Mouse (Mus musculus): ENCODE measurements around the gene Atp6v1e1. TPM values are rescaled to one million over a fixed set of nuclear protein-coding genes. Genes with fewer than 3 reads are reported as not detected.
A peak's percentile ranks its signal among the peaks of the same experiment; 100 is the strongest.

The Atp6v1e1 gene
- polyA plus RNA-seq, 1 experiment from 2014 or later = 326 TPM

GRCm38 (mm10) chr6:120836389-120837151 lies 14.0 kb upstream of the Atp6v1e1 start:
- H3K27ac ChIP-seq (replicated peaks) = peak overlapping the region; percentile 97
- ATAC-seq (ENCODE audit: low FRiP score) = peak; percentile 84
- peak overlapping the region; percentile 77 for H3K4me2 ChIP-seq
- no peaks in the 10 kb centered on the region for H3K9me3 ChIP-seq (replicated peaks)
- WGBS = 5% methylated on average over 37 of the region's 37 CpGs
- H3K9ac ChIP-seq (replicated peaks) = peak overlapping the region; percentile 98
- H3K27me3 ChIP-seq (replicated peaks) = no peaks in the 10 kb centered on the region
- peaks cover 19% of the 10 kb centered on the region for H3K4me1 ChIP-seq
- 0 out of 2 replicates have a peak, but pooled peaks cover 6% of the 10 kb centered on the region for H3K36me3 ChIP-seq
- peak overlapping the region; percentile 86 for H3K4me3 ChIP-seq (replicated peaks)

- Histone ChIP-seq H3K4me1 (peaks cover 19% of the 10 kb centered on the region), H3K4me2 (peak within 1 kb of the TSS; percentile 77), H3K4me3 (replicated peaks) (peak within 1 kb of the TSS; percentile 86), H3K36me3 (0 out of 2 replicates have a peak, but pooled peaks cover 6% of the 10 kb centered on the region), H3K9me3 (replicated peaks) (no peaks in the 10 kb centered on the region), H3K27me3 (replicated peaks) (no peaks in the 10 kb centered on the region), H3K27ac (replicated peaks) (peak within 1 kb of the TSS; percentile 97), H3K9ac (replicated peaks) (peak within 1 kb of the TSS; percentile 98)
- ATAC-seq (ENCODE audit: low FRiP score) = peak; percentile 96
- WGBS = 3% methylated on average over 40 of the region's 40 CpGs
Observed at GRCm38 (mm10) chr6:120835474-120836374, 13.1 kb upstream of the Atp6v1e1 start, which contains the start of gene Bcl2l13. Gene Bcl2l13 (plus strand): TSS chr6:120836212.

- Histone ChIP-seq H3K36me3 (0 out of 2 replicates have a peak, but pooled peaks cover under 1% of the 10 kb centered on the region), H3K4me2 (no peak overlapping the region), H3K9me3 (replicated peaks) (no peaks in the 10 kb centered on the region), H3K9ac (replicated peaks) (no peak overlapping the region), H3K4me1 (peaks cover 19% of the 10 kb centered on the region), H3K27ac (replicated peaks) (no peak overlapping the region), H3K27me3 (replicated peaks) (no peaks in the 10 kb centered on the region), H3K4me3 (replicated peaks) (no peak overlapping the region)
- no peak for ATAC-seq (ENCODE audit: low FRiP score)
- WGBS = 90% methylated on average over 4 of the region's 4 CpGs
Observed at GRCm38 (mm10) chr6:120834766-120835321, 12.3 kb upstream of the Atp6v1e1 start.

- WGBS = 84% methylated on average over 4 of the region's 4 CpGs
- 0 out of 2 replicates have a peak, but pooled peaks cover 4% of the 10 kb centered on the region for H3K27me3 ChIP-seq (replicated peaks)
- no peak overlapping the region for H3K4me2 ChIP-seq
- no peak overlapping the region for H3K27ac ChIP-seq (replicated peaks)
- no peaks in the 10 kb centered on the region for H3K9me3 ChIP-seq (replicated peaks)
- H3K9ac ChIP-seq (replicated peaks) = no peak overlapping the region
- peaks cover 9% of the 10 kb centered on the region for H3K4me1 ChIP-seq
- ATAC-seq (ENCODE audit: low FRiP score) = no peak
- no peak overlapping the region for H3K4me3 ChIP-seq (replicated peaks)
- H3K36me3 ChIP-seq = no peaks in the 10 kb centered on the region
Observed at GRCm38 (mm10) chr6:120832097-120832496, 9.5 kb upstream of the Atp6v1e1 start.

- Histone ChIP-seq H3K9ac (replicated peaks) (no peak overlapping the region), H3K4me1 (0 out of 2 replicates have a peak, but pooled peaks cover 4% of the 10 kb centered on the region), H3K9me3 (replicated peaks) (no peaks in the 10 kb centered on the region), H3K36me3 (no peaks in the 10 kb centered on the region), H3K27ac (replicated peaks) (no peak overlapping the region), H3K27me3 (replicated peaks) (0 out of 2 replicates have a peak, but pooled peaks cover 4% of the 10 kb centered on the region), H3K4me2 (no peak overlapping the region), H3K4me3 (replicated peaks) (no peak overlapping the region)
- 68% methylated on average over 4 of the region's 4 CpGs for WGBS
- no peak for ATAC-seq (ENCODE audit: low FRiP score)
Observed at GRCm38 (mm10) chr6:120830866-120831608, 8.4 kb upstream of the Atp6v1e1 start.

- 0 out of 2 replicates have a peak, but pooled peaks cover 4% of the 10 kb centered on the region for H3K27me3 ChIP-seq (replicated peaks)
- H3K4me3 ChIP-seq (replicated peaks) = no peak overlapping the region
- H3K36me3 ChIP-seq = no peaks in the 10 kb centered on the region
- no peak overlapping the region for H3K4me2 ChIP-seq
- H3K9me3 ChIP-seq (replicated peaks) = no peaks in the 10 kb centered on the region
- no peak overlapping the region for H3K27ac ChIP-seq (replicated peaks)
- ATAC-seq (ENCODE audit: low FRiP score) = no peak
- H3K9ac ChIP-seq (replicated peaks) = no peak overlapping the region
- WGBS = 64% methylated on average over 1 of the region's 1 CpGs
- no peaks in the 10 kb centered on the region for H3K4me1 ChIP-seq
Observed at GRCm38 (mm10) chr6:120830056-120830455, 7.5 kb upstream of the Atp6v1e1 start.

- Histone ChIP-seq H3K4me3 (replicated peaks) (peak overlapping the region; percentile 98), H3K27me3 (replicated peaks) (0 out of 2 replicates have a peak, but pooled peaks cover 4% of the 10 kb centered on the region), H3K4me1 (peaks cover 31% of the 10 kb centered on the region), H3K9ac (replicated peaks) (no peak overlapping the region), H3K36me3 (peaks cover 10% of the 10 kb centered on the region), H3K9me3 (replicated peaks) (no peaks in the 10 kb centered on the region), H3K27ac (replicated peaks) (peak overlapping the region; percentile 72), H3K4me2 (peak overlapping the region; percentile 51)
- 63% methylated on average over 10 of the region's 10 CpGs for WGBS
- peak; percentile 42; the same call in 1 of the 2 replicates for ATAC-seq (ENCODE audit: low FRiP score)
Observed at GRCm38 (mm10) chr6:120822937-120823614, 483 bp upstream of the Atp6v1e1 start.

GRCm38 (mm10) chr6:120821715-120822114 lies 878 bp downstream of the Atp6v1e1 start:
- ATAC-seq (ENCODE audit: low FRiP score) = no peak
- Histone ChIP-seq H3K36me3 (peaks cover 20% of the 10 kb centered on the region), H3K27ac (replicated peaks) (peak overlapping the region; percentile 91; the same call in 1 of the 2 replicates), H3K4me3 (replicated peaks) (peak overlapping the region; percentile 98), H3K4me1 (peaks cover 31% of the 10 kb centered on the region), H3K9ac (replicated peaks) (peak overlapping the region; percentile 78), H3K9me3 (replicated peaks) (no peaks in the 10 kb centered on the region), H3K4me2 (peak overlapping the region; percentile 75), H3K27me3 (replicated peaks) (no peaks in the 10 kb centered on the region)
- WGBS = 60% methylated on average over 5 of the region's 5 CpGs

- peaks cover 20% of the 10 kb centered on the region for H3K36me3 ChIP-seq
- WGBS = 94% methylated on average over 1 of the region's 1 CpGs
- no peak overlapping the region for H3K9ac ChIP-seq (replicated peaks)
- H3K27me3 ChIP-seq (replicated peaks) = no peaks in the 10 kb centered on the region
- no peaks in the 10 kb centered on the region for H3K9me3 ChIP-seq (replicated peaks)
- ATAC-seq (ENCODE audit: low FRiP score) = no peak
- H3K4me3 ChIP-seq (replicated peaks) = no peak overlapping the region
- H3K4me1 ChIP-seq = peaks cover 31% of the 10 kb centered on the region
- H3K4me2 ChIP-seq = peak overlapping the region; percentile 75
- no peak overlapping the region for H3K27ac ChIP-seq (replicated peaks)
Observed at GRCm38 (mm10) chr6:120820941-120821340, 1.7 kb downstream of the Atp6v1e1 start.

- ATAC-seq (ENCODE audit: low FRiP score) = no peak
- H3K27ac ChIP-seq (replicated peaks) = no peak overlapping the region
- H3K27me3 ChIP-seq (replicated peaks) = no peaks in the 10 kb centered on the region
- peaks cover 20% of the 10 kb centered on the region for H3K36me3 ChIP-seq
- no peak overlapping the region for H3K4me3 ChIP-seq (replicated peaks)
- WGBS = 88% methylated on average over 5 of the region's 5 CpGs
- H3K9me3 ChIP-seq (replicated peaks) = no peaks in the 10 kb centered on the region
- no peak overlapping the region for H3K4me2 ChIP-seq
- H3K9ac ChIP-seq (replicated peaks) = no peak overlapping the region
- H3K4me1 ChIP-seq = peaks cover 31% of the 10 kb centered on the region
Observed at GRCm38 (mm10) chr6:120820144-120820543, 2.4 kb downstream of the Atp6v1e1 start.

All from neural tube, embryonic 15.5 days (tissue).